Mouse (Mus musculus): Measurements from ENCODE around the gene Mroh8. TPM values are rescaled to one million over a fixed set of nuclear protein-coding genes. Genes with fewer than 3 reads are reported as not detected.

Mroh8 gene
- total and polyA plus RNA-seq, 3 experiments, result 0.15 to 0.18 TPM; not detected in 1

- Histone ChIP-seq H3K36me3 (ENCODE audit: control insufficient read depth in 1 of 2, insufficient read depth in 2 of 2, low read length in 2 of 2) (peaks cover 0 to 15% of the 10 kb centered on the region in 2 experiments; a peak in 2 of 4 replicates), H3K9ac (ENCODE audit: control insufficient read depth, low read depth, low read length, poor library complexity, severe bottlenecking) (no peak overlapping the region), H3K9me3 (replicated peaks; ENCODE audit: insufficient read depth, low read length) (no peaks in the 10 kb centered on the region), H3K79me2 (ENCODE audit: control insufficient read depth, insufficient read depth, low read length, poor library complexity) (no peaks in the 10 kb centered on the region), H3K4me3 (ENCODE audit: control insufficient read depth in 1 of 2, insufficient read depth in 1 of 2, low read depth in 2 of 2, low read length in 2 of 2) (no peak overlapping the region), H3K27me3 (ENCODE audit: control insufficient read depth in 1 of 2, insufficient read depth in 2 of 2, low read length in 2 of 2) (no peaks in the 10 kb centered on the region), H3K4me1 (ENCODE audit: control insufficient read depth in 1 of 2, insufficient read depth in 2 of 2, low read length in 2 of 2) (no peaks in the 10 kb centered on the region), H3K27ac (ENCODE audit: control insufficient read depth, low read depth, low read length) (no peak overlapping the region)
- no peak for DNase-seq (ENCODE audit: low read depth, low spot score)
- no peak for TF ChIP-seq KAT2A (conservative IDR thresholded peaks at IDR 0.05; ENCODE audit: low read depth, low read length)
These were observed 41.5 kb upstream of the Mroh8 start for GRCm38 (mm10) chr2:157320886-157321285.

GRCm38 (mm10) chr2:157320135-157320534 is 40.8 kb upstream of the Mroh8 start:
- Histone ChIP-seq H3K79me2 (ENCODE audit: control insufficient read depth, insufficient read depth, low read length, poor library complexity) (no peaks in the 10 kb centered on the region), H3K27me3 (ENCODE audit: control insufficient read depth in 1 of 2, insufficient read depth in 2 of 2, low read length in 2 of 2) (no peaks in the 10 kb centered on the region), H3K36me3 (ENCODE audit: control insufficient read depth in 1 of 2, insufficient read depth in 2 of 2, low read length in 2 of 2) (peaks cover 0 to 19% of the 10 kb centered on the region in 2 experiments; a peak in 2 of 4 replicates), H3K9ac (ENCODE audit: control insufficient read depth, low read depth, low read length, poor library complexity, severe bottlenecking) (no peak overlapping the region), H3K4me3 (ENCODE audit: control insufficient read depth in 1 of 2, insufficient read depth in 1 of 2, low read depth in 2 of 2, low read length in 2 of 2) (no peak overlapping the region), H3K27ac (ENCODE audit: control insufficient read depth, low read depth, low read length) (no peak overlapping the region), H3K4me1 (ENCODE audit: control insufficient read depth in 1 of 2, insufficient read depth in 2 of 2, low read length in 2 of 2) (no peaks in the 10 kb centered on the region), H3K9me3 (replicated peaks; ENCODE audit: insufficient read depth, low read length) (no peaks in the 10 kb centered on the region)
- no peak for DNase-seq (ENCODE audit: low read depth, low spot score)
- TF ChIP-seq RCOR1 (IDR thresholded peaks at IDR 0.05; ENCODE audit: low read depth, low read length) (no peak), NRF1 (IDR thresholded peaks at IDR 0.05; ENCODE audit: insufficient read depth, low read depth, low read length, poor library complexity, severe bottlenecking) (no peak), POLR2A (IDR thresholded peaks at IDR 0.05; ENCODE audit: control insufficient read depth in 1 of 2, insufficient read depth in 1 of 2, low read depth in 1 of 2, low read length in 2 of 2, poor library complexity in 1 of 2) (no peak), CHD2 (IDR thresholded peaks at IDR 0.05; ENCODE audit: low read length) (no peak), POLR2AphosphoS2 (IDR thresholded peaks at IDR 0.05; ENCODE audit: low read length) (no peak), USF2 (IDR thresholded peaks at IDR 0.05; ENCODE audit: borderline replicate concordance in 1 of 2, insufficient read depth in 1 of 2, low read depth in 1 of 2, low read length in 2 of 2) (no peak), POLR2AphosphoS5 (IDR thresholded peaks at IDR 0.05; ENCODE audit: borderline replicate concordance, low read depth, low read length) (no peak), MAZ (IDR thresholded peaks at IDR 0.05; ENCODE audit: low read depth, low read length) (no peak), CHD1 (IDR thresholded peaks at IDR 0.05; ENCODE audit: low read depth, low read length) (no peak), RAD21 (IDR thresholded peaks at IDR 0.05; ENCODE audit: low read depth, low read length) (no peak), USF1 (IDR thresholded peaks at IDR 0.05; ENCODE audit: low read depth, low read length) (no peak), ETS1 (IDR thresholded peaks at IDR 0.05; ENCODE audit: low read depth, low read length) (no peak), TAL1 (IDR thresholded peaks at IDR 0.05; ENCODE audit: low read length) (no peak), GABPA (IDR thresholded peaks at IDR 0.05; ENCODE audit: low read depth, low read length) (no peak), GATA1 (IDR thresholded peaks at IDR 0.05; ENCODE audit: low read depth, low read length) (no peak), MAFK (IDR thresholded peaks at IDR 0.05; ENCODE audit: borderline replicate concordance, low read depth, low read length) (no peak), MYB (IDR thresholded peaks at IDR 0.05; ENCODE audit: low read depth, low read length) (no peak), NELFE (IDR thresholded peaks at IDR 0.05; ENCODE audit: low read depth, low read length) (no peak), TCF12 (IDR thresholded peaks at IDR 0.05; ENCODE audit: low read depth, low read length) (no peak)
